Mouse (Mus musculus): Measurements from ENCODE around the gene Idnk.
A peak's percentile ranks its signal among the peaks of the same experiment; 100 is the strongest.

DNA sequence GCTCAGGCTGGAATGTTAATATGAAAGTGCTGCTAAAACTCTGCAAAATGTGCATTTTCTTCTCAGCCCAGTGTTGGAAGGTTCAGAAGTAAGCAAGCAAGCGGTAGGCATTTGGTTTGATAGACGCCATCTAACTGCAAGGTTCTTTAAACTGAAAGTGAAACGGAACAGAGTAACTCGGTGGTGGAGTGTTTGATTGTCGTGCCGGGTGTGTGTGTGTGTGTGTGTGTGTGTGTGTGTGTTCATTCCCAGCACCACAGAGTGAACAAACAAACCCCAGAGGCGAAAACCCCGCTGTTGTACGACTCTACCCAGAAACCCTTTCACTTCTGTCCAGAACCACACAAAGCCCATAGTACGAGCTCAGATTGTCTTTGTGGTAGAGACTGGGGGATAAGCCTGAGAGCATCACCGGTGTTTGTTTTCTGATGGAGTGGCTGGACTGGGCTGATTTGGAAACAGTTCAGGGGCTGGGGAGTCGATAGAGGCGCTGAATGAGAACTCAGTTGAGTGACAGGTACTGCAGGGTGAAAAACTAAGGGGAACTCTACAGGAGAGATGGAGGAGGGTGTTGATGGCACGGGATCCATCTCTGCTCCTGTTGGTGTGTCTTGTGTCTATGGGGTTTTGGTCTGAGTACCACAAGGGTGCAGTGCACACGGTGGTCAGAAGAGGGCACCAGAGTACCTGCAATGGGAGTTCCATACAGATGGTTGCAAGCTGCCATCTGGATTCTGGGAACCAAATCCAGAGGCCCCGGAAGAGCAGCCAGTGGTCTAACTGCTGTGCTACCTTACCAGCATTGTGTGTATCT is 857 bp downstream of the Idnk start:
- TF ChIP-seq POLR2A (IDR thresholded peaks at IDR 0.05; ENCODE audit: control insufficient read depth in 1 of 2, insufficient read depth in 1 of 2, low read depth in 1 of 2, low read length in 2 of 2, poor library complexity in 1 of 2) = no peak
- TF ChIP-seq EP300 (IDR thresholded peaks at IDR 0.05; ENCODE audit: low read depth in 1 of 2, low read length in 2 of 2) = no peak
- TF ChIP-seq ZC3H11A (IDR thresholded peaks at IDR 0.05; ENCODE audit: low read depth, low read length) = peak; percentile 70

All from MEL (cell line).